Mouse (Mus musculus) erythroblast, embryonic 14.5 days (primary cell): ENCODE data around the gene Wdfy4. TPM values are rescaled to one million over a fixed set of nuclear protein-coding genes. Genes with fewer than 3 reads are reported as not detected.

Experiments used
- H3K27me3 ChIP-seq: 2 replicates; pipeline ENCODE4 v1.6.1; 2012; ENCODE audit warnings: inconsistent platforms; ENCODE audit not compliant: control insufficient read depth
- H3K36me3 ChIP-seq: 2 replicates; pipeline ENCODE4 v1.6.1; 2012; ENCODE audit warnings: mild to moderate bottlenecking, inconsistent platforms; ENCODE audit not compliant: control insufficient read depth
- H3K4me1 ChIP-seq: 2 replicates; pipeline ENCODE4 v1.6.1; 2012; ENCODE audit warnings: inconsistent platforms; ENCODE audit not compliant: control insufficient read depth
- H3K4me3 ChIP-seq: replicated peaks from 2 replicates; pipeline ENCODE3; 2012; ENCODE audit warnings: moderate library complexity, mild to moderate bottlenecking, inconsistent platforms
- H3K9me3 ChIP-seq: 2 replicates; pipeline ENCODE4 v1.6.1; 2012; ENCODE audit warnings: low read length, inconsistent platforms, mixed read lengths; ENCODE audit not compliant: control insufficient read depth
- GATA1 ChIP-seq: IDR thresholded peaks from 2 replicates; pipeline ENCODE4 v1.6.1; 2012; ENCODE audit warnings: low read length, inconsistent platforms, mixed read lengths
- TAL1 ChIP-seq: IDR thresholded peaks from 3 replicates; pipeline ENCODE4 v1.6.1; 2012; ENCODE audit warnings: low read length, inconsistent platforms, mixed read lengths
- polyA plus RNA-seq: library from polyadenylated mRNA; stranded (reverse); fragments of >175 nt; gene quantifications from 2 replicates; pipeline ENCODE4 v1.2.3, GENCODE M21; 2012

Wdfy4 gene
- polyA plus RNA-seq, 1 experiment: 0.02 TPM

GRCm38 (mm10) chr14:33213823-33214766 lies 28.8 kb upstream of the Wdfy4 start, which contains the start of gene Arhgap22:
TSS of gene Arhgap22 (plus strand) at chr14:33214026.
- H3K36me3 ChIP-seq: no peaks in the 10 kb centered on the region
- peaks cover 16% of the 10 kb centered on the region for H3K4me1 ChIP-seq
- 0 out of 2 replicates have a peak, but pooled peaks have one; percentile 15 for TF ChIP-seq GATA1
- no peak for TF ChIP-seq TAL1
- no peak within 1 kb of the TSS for H3K4me3 ChIP-seq
- no peaks in the 10 kb centered on the region; the same call in 1 of the 2 replicates for H3K27me3 ChIP-seq
- H3K9me3 ChIP-seq: no peaks in the 10 kb centered on the region

GRCm38 (mm10) chr14:33212958-33213309 lies 27.6 kb upstream of the Wdfy4 start:
- TF ChIP-seq GATA1: no peak
- no peak for TF ChIP-seq TAL1
- no peaks in the 10 kb centered on the region for H3K36me3 ChIP-seq
- no peaks in the 10 kb centered on the region; the same call in 1 of the 2 replicates for H3K27me3 ChIP-seq
- peaks cover 16% of the 10 kb centered on the region for H3K4me1 ChIP-seq
- no peak overlapping the region for H3K4me3 ChIP-seq
- no peaks in the 10 kb centered on the region for H3K9me3 ChIP-seq

GRCm38 (mm10) chr14:33212271-33212957 lies 27.1 kb upstream of the Wdfy4 start:
- Histone ChIP-seq H3K27me3 (no peaks in the 10 kb centered on the region; the same call in 1 of the 2 replicates), H3K36me3 (no peaks in the 10 kb centered on the region), H3K4me1 (peaks cover 16% of the 10 kb centered on the region), H3K9me3 (no peaks in the 10 kb centered on the region), H3K4me3 (no peak overlapping the region)
- TF ChIP-seq GATA1 (no peak), TAL1 (no peak)

GRCm38 (mm10) chr14:33210806-33211205 lies 25.5 kb upstream of the Wdfy4 start:
- Histone ChIP-seq H3K4me3 (no peak overlapping the region), H3K9me3 (no peaks in the 10 kb centered on the region), H3K27me3 (no peaks in the 10 kb centered on the region; the same call in 1 of the 2 replicates), H3K36me3 (no peaks in the 10 kb centered on the region), H3K4me1 (peaks cover 16% of the 10 kb centered on the region)
- TF ChIP-seq TAL1 (no peak), GATA1 (no peak)

- no peaks in the 10 kb centered on the region for H3K9me3 ChIP-seq
- no peak overlapping the region for H3K4me3 ChIP-seq
- H3K36me3 ChIP-seq: no peaks in the 10 kb centered on the region
- no peaks in the 10 kb centered on the region for H3K4me1 ChIP-seq
- TF ChIP-seq TAL1 (no peak), GATA1 (no peak)
- no peaks in the 10 kb centered on the region for H3K27me3 ChIP-seq
Observed at GRCm38 (mm10) chr14:33208331-33208730, 23.0 kb upstream of the Wdfy4 start.

GRCm38 (mm10) chr14:33207011-33207410 lies 21.7 kb upstream of the Wdfy4 start:
- Histone ChIP-seq H3K4me3 (no peak overlapping the region), H3K36me3 (no peaks in the 10 kb centered on the region)

GRCm38 (mm10) chr14:33205280-33205965 lies 20.1 kb upstream of the Wdfy4 start:
- Histone ChIP-seq H3K4me1 (no peaks in the 10 kb centered on the region), H3K9me3 (no peaks in the 10 kb centered on the region)
- TF ChIP-seq TAL1: no peak
- TF ChIP-seq GATA1: no peak

More at GRCm38 (mm10) chr14:33207011-33207410, 21.7 kb upstream of the Wdfy4 start:
- Histone ChIP-seq H3K27me3 (no peaks in the 10 kb centered on the region), H3K4me1 (no peaks in the 10 kb centered on the region), H3K9me3 (no peaks in the 10 kb centered on the region)
- no peak for TF ChIP-seq GATA1
- no peak for TF ChIP-seq TAL1

GRCm38 (mm10) chr14:33203777-33204176 lies 18.5 kb upstream of the Wdfy4 start:
- Histone ChIP-seq H3K9me3 (no peaks in the 10 kb centered on the region), H3K4me1 (no peaks in the 10 kb centered on the region), H3K36me3 (no peaks in the 10 kb centered on the region), H3K27me3 (no peaks in the 10 kb centered on the region), H3K4me3 (no peak overlapping the region)
- TF ChIP-seq GATA1 (no peak), TAL1 (no peak)

More at GRCm38 (mm10) chr14:33205280-33205965, 20.1 kb upstream of the Wdfy4 start:
- H3K36me3 ChIP-seq: no peaks in the 10 kb centered on the region
- no peaks in the 10 kb centered on the region for H3K27me3 ChIP-seq
- no peak overlapping the region for H3K4me3 ChIP-seq
